Mouse (Mus musculus): Measurements from ENCODE around the gene Cd276.

GRCm38 (mm10) chr9:58521883-58522423 lies 33.3 kb downstream of the Cd276 start:
- TF ChIP-seq KAT2A (IDR thresholded peaks at IDR 0.05; ENCODE audit: insufficient replicate concordance, low read length) (no peak), MXI1 (IDR thresholded peaks at IDR 0.05; ENCODE audit: low read depth, low read length) (no peak), BHLHE40 (IDR thresholded peaks at IDR 0.05; ENCODE audit: low read depth, low read length) (0 out of 2 replicates have a peak, but pooled peaks have one; percentile 17), POLR2AphosphoS2 (IDR thresholded peaks at IDR 0.05; ENCODE audit: low read depth, low read length) (no peak), TBP (conservative IDR thresholded peaks at IDR 0.05; ENCODE audit: low read depth, low read length) (no peak), EP300 (IDR thresholded peaks at IDR 0.05; ENCODE audit: low read length) (no peak), CTCF (conservative IDR thresholded peaks at IDR 0.05 in 1 of 2, IDR thresholded peaks at IDR 0.05 in 1 of 2; ENCODE audit: low read depth in 2 of 2, low read length in 2 of 2) (peak in 1 of 2 experiments; percentile 13; a peak in 1 of 4 replicates)
